Mouse (Mus musculus): ENCODE measurements around the gene Oprm1. TPM values are rescaled to one million over a fixed set of nuclear protein-coding genes. Genes with fewer than 3 reads are reported as not detected.

Gene Oprm1
- polyA plus RNA-seq, 1 experiment from 2014 or later: 0.24 TPM

GRCm38 (mm10) chr10:7077389-7077808 lies 319.1 kb downstream of the Oprm1 start:
- no peak overlapping the region for H3K9ac ChIP-seq (ENCODE audit: low read depth, low read length)
- H3K4me1 ChIP-seq (ENCODE audit: control insufficient read depth, insufficient read depth, low read length): peaks cover 3% of the 10 kb centered on the region; the same call in 1 of the 2 replicates
- no peak overlapping the region for H3K4me3 ChIP-seq (ENCODE audit: low read length)
- ATAC-seq: no peak
- H3K4me2 ChIP-seq (ENCODE audit: low read depth, low read length): no peak overlapping the region
- no peak overlapping the region for H3K27ac ChIP-seq (ENCODE audit: low read length)
- H3K36me3 ChIP-seq (ENCODE audit: control insufficient read depth, insufficient read depth, low read length): no peaks in the 10 kb centered on the region
- no peaks in the 10 kb centered on the region for H3K9me3 ChIP-seq (ENCODE audit: control insufficient read depth, low read length)
- no peaks in the 10 kb centered on the region for H3K27me3 ChIP-seq (replicated peaks; ENCODE audit: control insufficient read depth, insufficient read depth, low read length)
- 44% methylated on average over 7 of the region's 7 CpGs for WGBS

DNA sequence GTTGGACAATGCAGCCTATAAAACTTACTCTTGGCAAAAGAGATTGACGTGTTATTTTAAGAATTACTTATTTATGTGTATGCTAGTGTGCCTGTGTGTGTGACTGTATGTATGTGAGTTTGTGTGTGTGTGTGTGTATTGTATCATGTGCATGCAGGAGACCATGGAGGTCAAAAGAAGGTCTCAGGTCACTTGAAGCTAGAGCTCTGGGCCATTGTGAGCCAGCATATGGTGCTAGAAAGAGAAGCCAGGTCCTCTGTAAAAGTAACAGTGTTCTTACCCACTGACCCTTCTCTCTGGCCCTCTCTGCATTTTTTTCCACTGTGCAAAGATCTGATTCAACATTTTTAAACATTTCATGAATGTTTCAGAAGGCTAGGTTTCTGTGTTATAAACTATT lies 319.7 kb downstream of the Oprm1 start:
- H3K9ac ChIP-seq (ENCODE audit: low read depth, low read length): no peak overlapping the region
- 78% methylated on average over 1 of the region's 1 CpGs for WGBS
- no peaks in the 10 kb centered on the region for H3K9me3 ChIP-seq (ENCODE audit: control insufficient read depth, low read length)
- H3K27me3 ChIP-seq (replicated peaks; ENCODE audit: control insufficient read depth, insufficient read depth, low read length): no peaks in the 10 kb centered on the region
- no peak overlapping the region for H3K27ac ChIP-seq (ENCODE audit: low read length)
- no peak for ATAC-seq
- no peak overlapping the region for H3K4me2 ChIP-seq (ENCODE audit: low read depth, low read length)
- peaks cover 3% of the 10 kb centered on the region; the same call in 1 of the 2 replicates for H3K4me1 ChIP-seq (ENCODE audit: control insufficient read depth, insufficient read depth, low read length)
- H3K36me3 ChIP-seq (ENCODE audit: control insufficient read depth, insufficient read depth, low read length): no peaks in the 10 kb centered on the region
- H3K4me3 ChIP-seq (ENCODE audit: low read length): no peak overlapping the region

Other genes with a start within 250 kb of the Oprm1 start
- not detected in 2 replicates for gene Gm10945, start 3.3 kb downstream of the Oprm1 start, polyA plus RNA-seq (2015; fragmentation: Nextera tagmentation; extraction: Ambion mirVana)

Data from intestine, embryonic 16.5 days (tissue).